Mouse (Mus musculus): ENCODE results near the gene Fam98a. TPM values are rescaled to one million over a fixed set of nuclear protein-coding genes. Genes with fewer than 3 reads are reported as not detected.

Gene Fam98a
- total and polyA plus RNA-seq, 3 experiments: 13.1 to 35.4 (median 20.7) TPM

DNA sequence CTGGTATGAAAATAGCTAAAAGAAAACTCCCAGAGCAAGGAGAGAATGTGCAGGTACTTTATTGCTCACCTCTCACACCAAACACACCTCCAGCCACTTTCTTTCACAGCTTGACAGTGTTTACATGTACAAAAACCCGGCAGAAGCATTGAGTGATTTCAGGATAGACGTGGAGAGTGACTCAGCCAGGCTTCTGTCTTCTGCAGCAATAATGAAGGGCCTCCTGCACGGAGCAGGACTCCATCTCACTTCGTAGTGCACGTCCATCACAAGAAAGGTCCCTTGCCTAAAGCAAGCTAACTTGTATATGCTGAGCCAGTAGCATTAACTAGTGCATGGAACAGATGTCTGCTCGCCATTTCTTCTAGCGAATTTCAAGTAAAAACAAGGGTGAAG lies 14.7 kb downstream of the Fam98a start:
- no peaks in the 10 kb centered on the region for H3K27me3 ChIP-seq (ENCODE audit: insufficient read depth, low read length)
- no peaks in the 10 kb centered on the region for H3K9me3 ChIP-seq (replicated peaks)
- no peak overlapping the region for H3K4me3 ChIP-seq (ENCODE audit: low read depth, low read length)
- DNase-seq (ENCODE audit: low spot score) (no peak), ATAC-seq (ENCODE audit: extremely low read depth, insufficient number of reproducible peaks, low FRiP score, poor library complexity, severe bottlenecking) (no peak)
- peaks cover 65% of the 10 kb centered on the region for H3K36me3 ChIP-seq (replicated peaks)
- TF ChIP-seq POLR2AphosphoS5 (IDR thresholded peaks at IDR 0.05; ENCODE audit: insufficient replicate concordance, low read depth, low read length) (no peak), TAL1 (conservative IDR thresholded peaks at IDR 0.05; ENCODE audit: low read depth, low read length) (no peak), GATA2 (IDR thresholded peaks at IDR 0.05; ENCODE audit: borderline replicate concordance, low read depth, low read length) (no peak), GATA1 (IDR thresholded peaks at IDR 0.05; ENCODE audit: borderline replicate concordance, low read length) (no peak), CTCF (IDR thresholded peaks at IDR 0.05; ENCODE audit: low read depth, low read length) (no peak)
- no peaks in the 10 kb centered on the region; the same call in 1 of the 2 replicates for H3K4me1 ChIP-seq (ENCODE audit: insufficient read depth, low read depth, low read length)

GRCm38 (mm10) chr17:75536396-75537049 lies 15.2 kb downstream of the Fam98a start:
- H3K4me1 ChIP-seq (ENCODE audit: insufficient read depth, low read depth, low read length): no peaks in the 10 kb centered on the region; the same call in 1 of the 2 replicates
- H3K27me3 ChIP-seq (ENCODE audit: insufficient read depth, low read length): no peaks in the 10 kb centered on the region
- DNase-seq (ENCODE audit: low spot score) (no peak), ATAC-seq (ENCODE audit: extremely low read depth, insufficient number of reproducible peaks, low FRiP score, poor library complexity, severe bottlenecking) (no peak)
- no peaks in the 10 kb centered on the region for H3K9me3 ChIP-seq (replicated peaks)
- H3K36me3 ChIP-seq (replicated peaks): peaks cover 60% of the 10 kb centered on the region
- TF ChIP-seq POLR2AphosphoS5 (IDR thresholded peaks at IDR 0.05; ENCODE audit: insufficient replicate concordance, low read depth, low read length) (no peak), GATA2 (IDR thresholded peaks at IDR 0.05; ENCODE audit: borderline replicate concordance, low read depth, low read length) (no peak), CTCF (IDR thresholded peaks at IDR 0.05; ENCODE audit: low read depth, low read length) (no peak), GATA1 (IDR thresholded peaks at IDR 0.05; ENCODE audit: borderline replicate concordance, low read length) (no peak), TAL1 (conservative IDR thresholded peaks at IDR 0.05; ENCODE audit: low read depth, low read length) (no peak)
- no peak overlapping the region for H3K4me3 ChIP-seq (ENCODE audit: low read depth, low read length)

- H3K27me3 ChIP-seq (ENCODE audit: insufficient read depth, low read length): no peaks in the 10 kb centered on the region
- no peak for DNase-seq (ENCODE audit: low spot score)
- TF ChIP-seq CTCF (IDR thresholded peaks at IDR 0.05; ENCODE audit: low read depth, low read length) (no peak), TAL1 (conservative IDR thresholded peaks at IDR 0.05; ENCODE audit: low read depth, low read length) (no peak), GATA1 (IDR thresholded peaks at IDR 0.05; ENCODE audit: borderline replicate concordance, low read length) (no peak), POLR2AphosphoS5 (IDR thresholded peaks at IDR 0.05; ENCODE audit: insufficient replicate concordance, low read depth, low read length) (no peak), GATA2 (IDR thresholded peaks at IDR 0.05; ENCODE audit: borderline replicate concordance, low read depth, low read length) (no peak)
- no peak overlapping the region for H3K4me3 ChIP-seq (ENCODE audit: low read depth, low read length)
- no peak for ATAC-seq (ENCODE audit: extremely low read depth, insufficient number of reproducible peaks, low FRiP score, poor library complexity, severe bottlenecking)
- no peaks in the 10 kb centered on the region for H3K9me3 ChIP-seq (replicated peaks)
- peaks cover 54% of the 10 kb centered on the region for H3K36me3 ChIP-seq (replicated peaks)
- H3K4me1 ChIP-seq (ENCODE audit: insufficient read depth, low read depth, low read length): no peaks in the 10 kb centered on the region; the same call in 1 of the 2 replicates
These were observed 16.1 kb downstream of the Fam98a start for GRCm38 (mm10) chr17:75535612-75536011.

- Histone ChIP-seq H3K4me1 (ENCODE audit: insufficient read depth, low read depth, low read length) (no peaks in the 10 kb centered on the region; the same call in 1 of the 2 replicates), H3K9me3 (replicated peaks) (no peaks in the 10 kb centered on the region), H3K4me3 (ENCODE audit: low read depth, low read length) (no peak overlapping the region), H3K27me3 (ENCODE audit: insufficient read depth, low read length) (no peaks in the 10 kb centered on the region), H3K36me3 (replicated peaks) (peaks cover 45% of the 10 kb centered on the region)
- ATAC-seq (ENCODE audit: extremely low read depth, insufficient number of reproducible peaks, low FRiP score, poor library complexity, severe bottlenecking) (no peak), DNase-seq (ENCODE audit: low spot score) (no peak)
- no peak for TF ChIP-seq GATA1 (IDR thresholded peaks at IDR 0.05; ENCODE audit: borderline replicate concordance, low read length)
- TF ChIP-seq CTCF (IDR thresholded peaks at IDR 0.05; ENCODE audit: low read depth, low read length): no peak
These were observed 17.3 kb downstream of the Fam98a start for GRCm38 (mm10) chr17:75534314-75535020.

DNA sequence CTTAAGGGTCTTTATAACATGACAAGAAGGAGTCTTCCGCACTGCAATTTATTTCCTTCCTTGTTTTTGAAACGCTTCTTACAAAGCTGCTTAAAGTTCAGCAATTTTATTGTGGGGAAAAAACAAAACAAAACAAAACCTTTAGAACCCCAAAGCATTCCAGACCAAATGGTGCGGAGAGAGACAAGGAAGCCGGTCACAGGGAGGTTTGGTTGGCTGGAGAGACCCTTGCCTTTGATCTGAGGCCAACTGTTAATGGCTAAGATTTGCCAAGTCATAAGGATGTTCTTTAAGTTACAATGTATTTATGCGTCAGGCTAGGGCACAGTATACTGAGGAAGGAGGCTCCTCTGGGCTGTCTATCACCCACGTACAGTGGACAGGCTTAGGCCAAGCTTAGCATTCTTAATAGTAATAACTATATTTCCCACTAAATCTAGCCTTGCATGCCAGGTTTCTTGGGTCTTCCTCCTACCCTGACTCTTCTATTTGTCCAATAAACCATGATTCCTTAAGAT lies 19.2 kb downstream of the Fam98a start:
- H3K9me3 ChIP-seq (replicated peaks): no peaks in the 10 kb centered on the region
- ATAC-seq (ENCODE audit: extremely low read depth, insufficient number of reproducible peaks, low FRiP score, poor library complexity, severe bottlenecking) (no peak), DNase-seq (ENCODE audit: low spot score) (no peak)
- no peak overlapping the region for H3K4me3 ChIP-seq (ENCODE audit: low read depth, low read length)
- H3K36me3 ChIP-seq (replicated peaks): peaks cover 30% of the 10 kb centered on the region
- TF ChIP-seq POLR2AphosphoS5 (IDR thresholded peaks at IDR 0.05; ENCODE audit: insufficient replicate concordance, low read depth, low read length) (no peak), GATA2 (IDR thresholded peaks at IDR 0.05; ENCODE audit: borderline replicate concordance, low read depth, low read length) (no peak), CTCF (IDR thresholded peaks at IDR 0.05; ENCODE audit: low read depth, low read length) (no peak), TAL1 (conservative IDR thresholded peaks at IDR 0.05; ENCODE audit: low read depth, low read length) (no peak), GATA1 (IDR thresholded peaks at IDR 0.05; ENCODE audit: borderline replicate concordance, low read length) (no peak)
- no peaks in the 10 kb centered on the region for H3K27me3 ChIP-seq (ENCODE audit: insufficient read depth, low read length)
- H3K4me1 ChIP-seq (ENCODE audit: insufficient read depth, low read depth, low read length): no peaks in the 10 kb centered on the region; the same call in 1 of the 2 replicates

DNA sequence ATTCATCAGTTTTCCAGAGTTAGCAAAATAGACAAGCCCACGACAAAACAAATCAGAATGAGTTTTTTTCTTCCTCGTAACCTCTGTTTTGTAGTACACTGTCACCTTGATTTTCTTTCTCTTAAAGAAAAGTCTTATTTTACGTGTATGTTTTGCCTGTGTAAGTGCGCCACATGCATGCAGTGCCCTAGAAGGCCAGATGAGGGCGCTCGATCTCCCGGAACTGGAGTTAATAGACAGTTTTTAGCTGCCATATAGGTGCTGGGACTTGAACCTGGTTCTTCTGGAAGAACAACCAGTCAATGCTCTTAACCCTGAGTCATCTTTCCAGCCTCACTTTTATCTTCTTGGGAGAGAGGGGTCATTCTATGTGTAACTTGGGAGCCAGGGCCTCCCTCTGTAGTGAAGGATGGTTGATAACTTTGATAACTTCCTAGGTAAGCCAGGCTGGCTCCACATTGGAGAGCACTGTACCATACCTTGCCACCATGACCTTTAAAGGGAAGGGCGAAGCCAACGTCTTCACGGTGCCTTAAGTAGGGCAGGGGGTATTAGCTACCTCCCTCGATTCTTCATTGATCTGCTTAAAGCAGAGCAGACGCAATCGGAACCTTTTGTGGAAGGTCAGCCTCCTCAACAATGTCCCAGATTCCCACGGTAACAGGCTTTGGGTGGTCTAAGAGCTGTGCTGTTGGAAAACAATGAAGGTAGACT lies 22.4 kb downstream of the Fam98a start:
- H3K36me3 ChIP-seq (replicated peaks): peaks cover 6% of the 10 kb centered on the region
- TF ChIP-seq TAL1 (conservative IDR thresholded peaks at IDR 0.05; ENCODE audit: low read depth, low read length): no peak
- 0 out of 2 replicates have a peak, but pooled peaks have one; percentile 14 for TF ChIP-seq CTCF (IDR thresholded peaks at IDR 0.05; ENCODE audit: low read depth, low read length)
- no peak for TF ChIP-seq GATA2 (IDR thresholded peaks at IDR 0.05; ENCODE audit: borderline replicate concordance, low read depth, low read length)
- H3K4me1 ChIP-seq (ENCODE audit: insufficient read depth, low read depth, low read length): no peaks in the 10 kb centered on the region
- H3K9me3 ChIP-seq (replicated peaks): no peaks in the 10 kb centered on the region
- no peak overlapping the region for H3K4me3 ChIP-seq (ENCODE audit: low read depth, low read length)
- DNase-seq (ENCODE audit: low spot score) (no peak), ATAC-seq (ENCODE audit: extremely low read depth, insufficient number of reproducible peaks, low FRiP score, poor library complexity, severe bottlenecking) (no peak)
- H3K27me3 ChIP-seq (ENCODE audit: insufficient read depth, low read length): no peaks in the 10 kb centered on the region
